Mouse (Mus musculus): Measurements from ENCODE around the gene Ndufa10. TPM values are rescaled to one million over a fixed set of nuclear protein-coding genes. Genes with fewer than 3 reads are reported as not detected.

The Ndufa10 gene
- polyA plus RNA-seq, 1 experiment from 2014 or later, result 312 TPM

DNA sequence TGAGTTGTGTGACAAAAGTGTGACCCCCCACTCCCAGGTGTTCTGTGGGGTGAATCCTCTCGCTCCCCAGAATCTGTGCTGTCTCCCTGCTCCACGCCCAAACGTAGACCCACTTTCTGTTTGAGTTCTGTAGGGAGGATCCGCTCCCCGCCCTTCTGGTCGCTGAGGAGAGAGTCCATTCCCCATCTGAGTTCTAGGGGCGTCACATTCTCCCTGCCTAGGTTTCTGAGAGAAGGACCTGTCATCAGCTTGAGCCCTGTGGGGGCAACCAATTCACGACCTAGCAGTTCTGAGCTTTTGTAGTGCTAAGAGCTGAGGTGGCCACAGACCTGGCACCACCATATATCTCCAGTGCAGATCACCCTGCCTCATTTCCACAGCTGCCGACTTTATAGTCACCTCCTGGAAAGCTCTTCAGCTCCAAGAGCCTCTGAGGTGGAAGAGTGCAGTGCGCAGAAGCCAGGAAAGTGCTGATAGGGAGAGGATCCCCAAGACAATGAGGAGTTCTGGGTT, 462 bp upstream of the Ndufa10 start:
- 3% methylated on average over 10 of the region's 10 CpGs for WGBS
- Histone ChIP-seq H3K27ac (ENCODE audit: low read depth) (0 out of 2 replicates have a peak overlapping the region, but pooled peaks have one; percentile 38), H3K4me1 (replicated peaks; ENCODE audit: control insufficient read depth, insufficient read depth, low read length) (peaks cover 12% of the 10 kb centered on the region), H3K27me3 (replicated peaks; ENCODE audit: control insufficient read depth, insufficient read depth, low read length) (no peaks in the 10 kb centered on the region), H3K9me3 (ENCODE audit: control insufficient read depth, low read length) (no peaks in the 10 kb centered on the region), H3K4me3 (ENCODE audit: low read depth, low read length) (peak overlapping the region; percentile 90), H3K36me3 (ENCODE audit: control insufficient read depth, insufficient read depth, low read length) (peaks cover 18% of the 10 kb centered on the region), H3K9ac (ENCODE audit: low read length) (peak overlapping the region; percentile 98), H3K4me2 (ENCODE audit: low read length) (peak overlapping the region; percentile 75)
- no peak for DNase-seq (ENCODE audit: low spot score)
- ATAC-seq (replicated peaks; ENCODE audit: low FRiP score, low TSS enrichment, low read depth), result peak; percentile 64

GRCm38 (mm10) chr1:92468891-92469290, 4.8 kb downstream of the Ndufa10 start:
- peaks cover 70% of the 10 kb centered on the region for H3K36me3 ChIP-seq (ENCODE audit: control insufficient read depth, insufficient read depth, low read length)
- ATAC-seq (replicated peaks; ENCODE audit: low FRiP score, low TSS enrichment, low read depth), result no peak
- 76% methylated on average over 4 of the region's 4 CpGs for WGBS

GRCm38 (mm10) chr1:92458416-92458815, 15.2 kb downstream of the Ndufa10 start:
- no peak overlapping the region for H3K27ac ChIP-seq (ENCODE audit: low read depth)
- no peak overlapping the region for H3K4me2 ChIP-seq (ENCODE audit: low read length)
- no peak for ATAC-seq (replicated peaks; ENCODE audit: low FRiP score, low TSS enrichment, low read depth)
- 93% methylated on average over 6 of the region's 6 CpGs for WGBS
- H3K4me1 ChIP-seq (replicated peaks; ENCODE audit: control insufficient read depth, insufficient read depth, low read length), result no peaks in the 10 kb centered on the region
- no peaks in the 10 kb centered on the region for H3K27me3 ChIP-seq (replicated peaks; ENCODE audit: control insufficient read depth, insufficient read depth, low read length)
- no peaks in the 10 kb centered on the region for H3K9me3 ChIP-seq (ENCODE audit: control insufficient read depth, low read length)
- H3K9ac ChIP-seq (ENCODE audit: low read length), result no peak overlapping the region
- no peak for DNase-seq (ENCODE audit: low spot score)
- H3K36me3 ChIP-seq (ENCODE audit: control insufficient read depth, insufficient read depth, low read length), result peaks cover 91% of the 10 kb centered on the region
- H3K4me3 ChIP-seq (ENCODE audit: low read depth, low read length), result no peak overlapping the region

More at GRCm38 (mm10) chr1:92468891-92469290, 4.8 kb downstream of the Ndufa10 start:
- Histone ChIP-seq H3K4me2 (ENCODE audit: low read length) (no peak overlapping the region), H3K27me3 (replicated peaks; ENCODE audit: control insufficient read depth, insufficient read depth, low read length) (no peaks in the 10 kb centered on the region), H3K4me3 (ENCODE audit: low read depth, low read length) (no peak overlapping the region), H3K9ac (ENCODE audit: low read length) (no peak overlapping the region), H3K9me3 (ENCODE audit: control insufficient read depth, low read length) (no peaks in the 10 kb centered on the region), H3K27ac (ENCODE audit: low read depth) (no peak overlapping the region), H3K4me1 (replicated peaks; ENCODE audit: control insufficient read depth, insufficient read depth, low read length) (peaks cover 9% of the 10 kb centered on the region)
- no peak for DNase-seq (ENCODE audit: low spot score)

DNA sequence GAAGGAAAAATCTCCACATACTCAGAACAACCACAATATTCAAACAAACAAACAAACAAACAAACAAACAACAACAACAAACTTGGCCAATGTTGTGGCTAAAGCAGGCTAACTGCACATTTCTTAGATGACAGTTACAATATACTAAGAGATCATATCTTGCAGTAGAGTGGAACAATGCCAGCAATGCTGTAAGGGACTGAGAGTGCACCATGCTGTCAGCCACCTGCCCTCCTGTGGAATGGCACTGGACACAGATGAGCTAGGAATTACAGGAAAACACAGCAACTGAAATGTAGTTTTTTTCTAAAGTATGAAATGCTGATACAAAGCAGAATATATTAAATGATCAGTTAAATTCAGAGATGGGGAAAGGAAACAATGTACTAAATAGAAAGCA, 15.9 kb downstream of the Ndufa10 start:
- no peak overlapping the region for H3K4me3 ChIP-seq (ENCODE audit: low read depth, low read length)
- H3K36me3 ChIP-seq (ENCODE audit: control insufficient read depth, insufficient read depth, low read length), result peaks cover 91% of the 10 kb centered on the region

GRCm38 (mm10) chr1:92453751-92454445, 19.8 kb downstream of the Ndufa10 start:
- H3K4me2 ChIP-seq (ENCODE audit: low read length), result no peak overlapping the region
- no peaks in the 10 kb centered on the region for H3K4me1 ChIP-seq (replicated peaks; ENCODE audit: control insufficient read depth, insufficient read depth, low read length)
- DNase-seq (ENCODE audit: low spot score) (no peak), ATAC-seq (replicated peaks; ENCODE audit: low FRiP score, low TSS enrichment, low read depth) (no peak)
- H3K9ac ChIP-seq (ENCODE audit: low read length), result no peak overlapping the region
- peaks cover 91% of the 10 kb centered on the region for H3K36me3 ChIP-seq (ENCODE audit: control insufficient read depth, insufficient read depth, low read length)
- no peak overlapping the region for H3K27ac ChIP-seq (ENCODE audit: low read depth)
- H3K27me3 ChIP-seq (replicated peaks; ENCODE audit: control insufficient read depth, insufficient read depth, low read length), result no peaks in the 10 kb centered on the region
- 77% methylated on average over 8 of the region's 8 CpGs for WGBS
- no peak overlapping the region for H3K4me3 ChIP-seq (ENCODE audit: low read depth, low read length)
- H3K9me3 ChIP-seq (ENCODE audit: control insufficient read depth, low read length), result no peaks in the 10 kb centered on the region

More for the DNA sequence above, 15.9 kb downstream of the Ndufa10 start:
- no peak for ATAC-seq (replicated peaks; ENCODE audit: low FRiP score, low TSS enrichment, low read depth)
- H3K9me3 ChIP-seq (ENCODE audit: control insufficient read depth, low read length), result no peaks in the 10 kb centered on the region
- no peak overlapping the region for H3K27ac ChIP-seq (ENCODE audit: low read depth)
- H3K4me1 ChIP-seq (replicated peaks; ENCODE audit: control insufficient read depth, insufficient read depth, low read length), result no peaks in the 10 kb centered on the region
- no peak overlapping the region for H3K4me2 ChIP-seq (ENCODE audit: low read length)
- H3K9ac ChIP-seq (ENCODE audit: low read length), result no peak overlapping the region
- no peak for DNase-seq (ENCODE audit: low spot score)
- H3K27me3 ChIP-seq (replicated peaks; ENCODE audit: control insufficient read depth, insufficient read depth, low read length), result no peaks in the 10 kb centered on the region

DNA sequence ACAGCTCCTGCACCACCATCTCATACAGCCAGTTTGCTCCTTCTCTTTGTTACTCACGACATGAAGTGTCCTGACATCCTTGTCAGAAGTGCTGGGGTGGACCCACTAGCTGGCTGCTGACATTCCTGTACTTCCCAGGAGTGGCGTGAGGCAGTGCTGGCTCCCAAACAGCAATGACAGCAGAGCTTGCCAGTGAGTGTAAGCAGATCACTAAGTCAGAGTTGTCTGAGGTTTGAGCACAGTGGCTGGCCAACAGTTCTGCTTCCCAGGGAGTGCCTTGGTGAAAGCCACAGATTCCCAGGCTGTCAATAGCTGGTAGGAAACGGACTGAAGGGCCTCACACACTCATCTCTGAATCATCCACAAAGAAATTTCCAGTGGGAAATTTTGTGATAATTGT, 25.4 kb downstream of the Ndufa10 start:
- peaks cover 97% of the 10 kb centered on the region for H3K36me3 ChIP-seq (ENCODE audit: control insufficient read depth, insufficient read depth, low read length)
- no peak overlapping the region for H3K9ac ChIP-seq (ENCODE audit: low read length)
- H3K27me3 ChIP-seq (replicated peaks; ENCODE audit: control insufficient read depth, insufficient read depth, low read length), result no peaks in the 10 kb centered on the region
- DNase-seq (ENCODE audit: low spot score) (no peak), ATAC-seq (replicated peaks; ENCODE audit: low FRiP score, low TSS enrichment, low read depth) (no peak)
- H3K4me2 ChIP-seq (ENCODE audit: low read length), result no peak overlapping the region
- no peak overlapping the region for H3K4me3 ChIP-seq (ENCODE audit: low read depth, low read length)
- H3K9me3 ChIP-seq (ENCODE audit: control insufficient read depth, low read length), result no peaks in the 10 kb centered on the region
- H3K27ac ChIP-seq (ENCODE audit: low read depth), result no peak overlapping the region
- WGBS, result 63% methylated on average over 3 of the region's 3 CpGs
- H3K4me1 ChIP-seq (replicated peaks; ENCODE audit: control insufficient read depth, insufficient read depth, low read length), result no peaks in the 10 kb centered on the region

- no peak overlapping the region for H3K4me2 ChIP-seq (ENCODE audit: low read length)
- ATAC-seq (replicated peaks; ENCODE audit: low FRiP score, low TSS enrichment, low read depth) (no peak), DNase-seq (ENCODE audit: low spot score) (no peak)
- H3K9me3 ChIP-seq (ENCODE audit: control insufficient read depth, low read length), result no peaks in the 10 kb centered on the region
- no peaks in the 10 kb centered on the region for H3K27me3 ChIP-seq (replicated peaks; ENCODE audit: control insufficient read depth, insufficient read depth, low read length)
- H3K9ac ChIP-seq (ENCODE audit: low read length), result no peak overlapping the region
- peaks cover 78% of the 10 kb centered on the region for H3K36me3 ChIP-seq (ENCODE audit: control insufficient read depth, insufficient read depth, low read length)
- no peak overlapping the region for H3K27ac ChIP-seq (ENCODE audit: low read depth)
- WGBS, result 82% methylated on average over 6 of the region's 6 CpGs
- H3K4me3 ChIP-seq (ENCODE audit: low read depth, low read length), result no peak overlapping the region
- peaks cover 11% of the 10 kb centered on the region for H3K4me1 ChIP-seq (replicated peaks; ENCODE audit: control insufficient read depth, insufficient read depth, low read length)
These were observed 32.1 kb downstream of the Ndufa10 start for GRCm38 (mm10) chr1:92441453-92442063.

DNA sequence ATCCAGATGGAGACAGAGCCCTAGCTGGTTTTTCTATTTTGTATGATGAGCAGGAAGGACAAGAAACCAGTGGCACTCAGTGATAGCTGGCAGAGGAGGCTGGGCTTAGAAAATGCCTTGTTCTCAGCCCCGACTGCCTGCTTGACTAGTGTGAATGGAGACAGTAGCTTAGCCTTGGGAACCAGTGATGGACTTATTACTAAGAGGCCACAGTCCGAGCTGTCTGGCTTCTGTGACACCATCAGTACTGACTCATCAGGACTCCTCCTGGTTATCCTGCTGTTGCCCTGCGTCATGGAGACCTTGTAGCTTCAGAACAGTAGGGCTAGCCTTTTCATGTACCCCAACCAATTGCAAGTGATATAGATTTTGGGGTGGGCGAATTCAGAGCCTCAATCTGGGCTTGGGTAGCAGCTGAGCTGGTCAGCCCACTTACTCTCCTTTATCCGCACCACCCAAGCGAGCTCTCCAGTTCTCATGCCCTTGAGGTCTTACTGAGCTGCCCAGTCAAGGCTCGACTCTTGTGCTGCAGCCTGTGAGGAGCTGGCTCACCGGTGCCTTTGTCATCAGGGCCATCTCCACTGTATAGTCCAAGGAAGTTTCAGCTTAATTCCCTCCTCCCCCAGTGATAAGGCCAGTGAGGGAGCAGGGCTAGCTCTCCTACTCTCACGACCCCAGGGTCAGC, 33.5 kb downstream of the Ndufa10 start:
- no peak overlapping the region for H3K4me3 ChIP-seq (ENCODE audit: low read depth, low read length)
- H3K4me1 ChIP-seq (replicated peaks; ENCODE audit: control insufficient read depth, insufficient read depth, low read length), result peaks cover 11% of the 10 kb centered on the region
- H3K27me3 ChIP-seq (replicated peaks; ENCODE audit: control insufficient read depth, insufficient read depth, low read length), result no peaks in the 10 kb centered on the region
- H3K27ac ChIP-seq (ENCODE audit: low read depth), result no peak overlapping the region
- DNase-seq (ENCODE audit: low spot score) (no peak), ATAC-seq (replicated peaks; ENCODE audit: low FRiP score, low TSS enrichment, low read depth) (no peak)
- 93% methylated on average over 9 of the region's 9 CpGs for WGBS
- peaks cover 65% of the 10 kb centered on the region for H3K36me3 ChIP-seq (ENCODE audit: control insufficient read depth, insufficient read depth, low read length)
- no peak overlapping the region for H3K9ac ChIP-seq (ENCODE audit: low read length)
- no peaks in the 10 kb centered on the region for H3K9me3 ChIP-seq (ENCODE audit: control insufficient read depth, low read length)
- H3K4me2 ChIP-seq (ENCODE audit: low read length), result no peak overlapping the region
